Mouse (Mus musculus): ENCODE measurements at regions not wholly inside any gene's neighbourhood (a gene's known extent, or its start where the extent isn't known, plus 50 kb on each side); places are given as distances from the start of the nearest gene placed in this dataset.

- TF ChIP-seq POLR2A (IDR thresholded peaks at IDR 0.05; ENCODE audit: insufficient read depth, low read depth, low read length) (no peak), CTCF (IDR thresholded peaks at IDR 0.05; ENCODE audit: insufficient read depth, low read depth, low read length) (no peak)
Observed at GRCm38 (mm10) chr9:43504270-43504932, 193.8 kb downstream of the Trim29 start.
